Mouse (Mus musculus): ENCODE data around the gene Slc15a4.

GRCm38 (mm10) chr5:127631671-127632070 lies 1.0 kb downstream of the Slc15a4 start:
- TF ChIP-seq POLR2A (IDR thresholded peaks at IDR 0.05; ENCODE audit: extremely low read depth, insufficient read depth, low read length) (no peak), CTCF (IDR thresholded peaks at IDR 0.05; ENCODE audit: extremely low read depth, insufficient read depth, low read length) (no peak)

Data from cortical plate, adult 2 months (tissue).